Mouse (Mus musculus) gastrocnemius, adult 8-10 months (tissue): Measurements from ENCODE around the gene Mcl1. TPM values are rescaled to one million over a fixed set of nuclear protein-coding genes. Genes with fewer than 3 reads are reported as not detected.
A peak's percentile ranks its signal among the peaks of the same experiment; 100 is the strongest.
"Not testable (repeated sequence)": the region's sequence is repeated elsewhere in the genome, so short reads cannot be mapped to it uniquely, and the experiment has no call there.

Source experiments
- DNase-seq, 2 experiments: peaks; one replicate each; pipeline ENCODE4 v3.0.0; 2022; ENCODE audit warnings: low spot score in 2 of 2
- total RNA-seq, 4 experiments: library from RNA; stranded (reverse); gene quantifications; 2 replicates each; pipeline ENCODE4 v1.2.4; 2022

Gene Mcl1
- total RNA-seq, 4 experiments from 2014 or later, result 95.7 to 113 (median 106) TPM

DNA sequence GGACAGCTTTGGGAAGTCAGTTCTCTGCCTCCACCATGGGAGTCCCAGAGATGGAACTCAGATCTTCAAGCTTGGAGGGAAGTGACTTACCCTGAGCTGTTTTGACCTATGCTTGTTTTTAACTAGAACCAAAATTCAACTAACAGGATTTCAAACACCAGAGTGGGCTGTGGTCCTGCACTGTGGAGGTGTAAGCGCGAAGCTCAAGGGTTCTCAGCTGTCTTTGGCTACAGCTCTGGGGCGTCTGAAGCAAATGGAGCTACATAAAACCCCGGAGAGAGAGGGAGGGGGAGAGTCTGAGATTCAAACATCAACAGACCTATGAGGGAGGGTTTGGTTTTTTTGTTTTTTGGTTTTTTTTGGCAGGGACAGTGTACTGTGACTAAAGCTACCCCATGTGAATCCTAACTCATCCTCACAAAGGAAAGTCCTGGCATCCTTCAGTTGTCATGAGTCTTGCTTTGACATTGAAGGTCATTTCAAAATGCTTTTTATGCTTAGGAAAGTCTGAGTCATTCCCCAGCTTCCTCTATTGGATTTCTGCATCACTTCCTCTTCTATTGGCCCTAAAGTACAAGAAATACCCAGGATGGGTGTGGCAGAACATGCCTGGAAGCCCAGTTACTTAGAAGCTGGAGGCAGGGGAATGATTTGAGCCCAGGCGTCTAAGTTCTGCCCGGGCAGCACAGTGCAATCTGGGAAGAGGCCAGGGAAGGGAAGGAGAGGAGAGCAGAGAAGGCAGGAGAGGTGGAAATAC lies 8.1 kb upstream of the Mcl1 start:
- DNase-seq, result peak in 1 of 2 experiments; percentile 46

DNA sequence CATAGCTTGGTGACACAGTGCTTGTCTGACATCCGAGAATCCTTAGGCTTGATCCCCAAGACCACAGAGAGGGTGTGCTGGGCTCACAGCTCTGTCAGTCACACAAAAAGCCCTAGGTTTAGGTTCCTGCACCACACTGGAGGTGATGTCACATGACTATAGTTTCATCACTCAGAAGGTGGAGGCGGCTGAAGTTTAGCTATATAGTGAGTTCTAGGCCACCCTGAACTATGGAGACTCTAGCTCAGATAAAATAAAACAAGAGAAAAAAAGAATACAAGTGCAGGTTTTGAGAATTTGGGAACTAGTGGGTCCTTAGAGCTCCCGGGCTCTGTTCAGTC lies 7.6 kb upstream of the Mcl1 start:
- no peak for DNase-seq

DNA sequence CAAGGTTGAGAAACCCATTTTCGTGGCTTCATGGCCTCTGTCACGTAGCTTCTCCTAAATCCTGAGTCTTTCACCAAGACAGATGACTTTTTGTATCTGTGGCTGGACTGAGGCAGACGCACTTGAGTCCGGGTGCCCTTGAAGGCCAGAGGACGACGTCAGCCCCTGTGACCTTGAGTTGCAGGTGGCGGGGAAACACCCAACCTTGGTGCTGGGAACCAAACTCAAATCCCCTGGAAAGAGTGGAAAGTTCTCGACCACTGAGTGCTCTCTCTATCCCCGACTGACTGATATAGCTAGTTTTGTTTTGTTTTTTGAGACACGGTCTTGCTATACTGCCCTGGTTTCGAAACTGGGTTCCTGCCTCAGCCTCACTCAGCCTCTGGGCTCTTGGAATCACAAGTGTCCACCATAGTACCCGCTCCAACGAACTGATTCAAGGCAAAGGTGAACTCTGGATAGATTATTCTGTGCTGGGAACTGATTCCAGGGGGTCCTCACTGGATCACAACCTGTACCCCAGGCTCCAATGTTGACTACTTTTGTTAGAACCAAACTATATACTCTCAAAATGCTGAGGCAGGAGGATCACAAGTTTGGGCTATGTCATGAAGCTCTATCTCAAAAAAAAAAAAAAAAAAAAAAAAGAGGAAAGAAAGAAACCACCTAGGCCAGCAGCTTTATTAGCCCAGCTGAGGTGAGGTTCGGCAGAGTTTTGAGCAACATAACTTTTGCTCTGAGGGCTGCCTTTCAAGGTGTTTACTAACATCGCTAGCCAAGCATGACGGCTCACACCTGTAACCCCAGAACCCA lies 7.0 kb upstream of the Mcl1 start:
- DNase-seq, result no peak

DNA sequence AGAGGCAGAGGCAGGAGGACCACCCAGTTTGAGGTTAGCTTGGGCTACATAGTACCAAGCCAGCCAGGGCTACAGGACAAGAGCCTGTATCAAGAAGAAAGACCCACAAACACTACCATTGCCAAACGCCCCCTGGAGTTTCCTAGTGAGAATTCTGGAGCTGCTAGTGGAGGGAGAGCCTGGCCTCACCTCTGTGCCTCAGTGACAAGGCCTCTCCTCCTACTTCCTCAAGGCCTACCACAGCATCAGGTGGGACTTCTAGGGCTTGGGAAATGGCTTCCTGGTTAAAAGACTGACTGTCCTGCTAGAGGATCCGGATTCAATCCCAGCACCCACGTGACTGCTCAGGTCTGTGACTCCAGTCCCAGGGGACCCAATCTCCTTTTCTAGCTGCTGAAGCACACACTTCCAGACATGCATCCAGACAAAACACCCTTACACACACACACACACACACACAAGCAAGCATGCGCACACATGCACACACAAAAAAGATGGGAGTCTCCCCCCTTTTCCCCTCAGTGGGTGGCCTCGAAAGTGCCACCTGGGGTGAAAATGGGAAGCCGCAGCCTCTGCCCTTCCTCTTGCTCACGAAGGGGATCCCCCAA lies 6.3 kb upstream of the Mcl1 start:
- DNase-seq, result no peak

DNA sequence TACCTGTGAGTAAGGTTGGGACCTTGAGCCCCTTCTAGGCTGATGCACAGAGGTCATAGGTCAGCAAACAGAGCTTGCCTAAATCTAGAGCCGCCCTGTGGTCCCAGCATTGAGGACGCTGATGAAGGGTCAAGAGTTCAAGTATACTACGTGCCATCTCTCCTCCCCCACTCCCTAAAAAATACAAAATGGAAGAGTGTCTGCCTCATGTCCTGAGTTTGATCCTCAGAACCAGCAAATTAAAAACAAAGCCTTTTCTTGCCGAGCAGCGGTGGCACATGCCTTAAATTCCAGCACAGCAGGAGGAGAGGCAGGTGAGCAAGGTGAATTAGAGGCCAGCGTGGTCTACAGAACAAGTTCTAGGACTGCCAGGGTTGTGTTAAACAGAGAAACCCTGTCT lies 5.7 kb upstream of the Mcl1 start:
- DNase-seq, result no peak

DNA sequence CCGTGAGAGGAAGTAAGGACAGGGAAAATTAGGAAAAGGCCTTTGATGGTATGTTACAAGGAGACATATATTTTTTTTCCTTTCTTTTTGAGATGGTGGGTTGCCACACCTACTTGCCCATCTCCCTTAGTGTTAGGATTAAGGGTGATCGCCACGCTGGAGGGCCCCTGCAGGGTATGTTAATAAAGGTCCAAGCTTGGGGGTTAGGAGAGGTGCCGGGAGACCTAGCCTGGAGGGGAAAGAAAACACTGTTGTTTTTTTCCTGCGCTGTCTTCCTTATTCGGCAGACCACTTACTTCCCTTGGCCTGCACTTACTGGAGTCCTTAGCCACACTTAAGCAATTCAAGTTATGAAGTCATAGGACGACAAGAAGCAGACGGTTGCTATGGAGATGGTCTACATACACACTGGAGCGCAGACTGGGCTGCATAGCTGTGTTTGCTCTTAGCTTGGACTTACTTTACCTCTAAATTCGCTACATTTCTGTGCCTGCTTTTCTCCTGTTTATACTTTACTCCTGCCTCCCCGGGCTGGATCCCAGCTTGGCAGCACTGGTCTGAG lies 5.0 kb upstream of the Mcl1 start:
- no peak for DNase-seq

DNA sequence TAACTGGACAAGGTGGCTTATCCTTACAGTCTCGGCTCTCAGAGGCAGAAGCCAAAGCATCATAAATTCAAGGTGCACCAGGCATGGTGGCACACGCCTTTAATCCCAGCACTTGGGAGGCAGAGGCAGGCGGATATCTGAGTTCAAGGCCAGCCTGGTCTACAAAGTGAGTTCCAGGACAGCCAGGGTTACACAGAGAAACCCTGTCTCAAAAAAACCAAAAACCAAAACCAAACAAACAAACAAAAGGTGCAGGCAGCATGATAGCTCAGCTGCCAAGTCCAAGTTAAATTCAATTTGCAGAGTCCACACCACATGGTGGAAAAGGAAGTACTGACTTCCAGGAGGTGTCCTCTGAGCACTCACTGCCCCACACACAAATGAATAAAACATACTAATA lies 4.2 kb upstream of the Mcl1 start:
- not testable (repeated sequence) for DNase-seq

DNA sequence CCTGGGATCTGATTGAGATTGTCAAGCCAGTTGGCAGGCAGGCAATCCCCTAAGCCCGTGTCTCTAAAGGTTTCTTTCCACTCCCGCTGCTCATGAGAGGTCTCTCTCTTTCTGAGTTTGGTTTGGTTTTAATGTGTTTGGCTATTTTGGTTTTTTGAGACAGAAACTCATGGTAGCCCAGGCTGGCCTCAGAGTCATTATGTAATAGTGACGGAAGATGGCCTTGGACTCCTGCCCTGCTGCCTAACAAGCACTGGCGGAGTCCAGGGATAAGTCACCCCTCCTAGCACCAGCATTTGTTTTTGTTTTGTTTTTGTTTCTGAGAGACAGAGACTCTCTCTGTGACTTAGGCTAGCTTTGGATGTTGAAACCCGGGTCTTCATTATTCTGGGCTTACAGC lies 3.2 kb upstream of the Mcl1 start:
- DNase-seq, result no peak

DNA sequence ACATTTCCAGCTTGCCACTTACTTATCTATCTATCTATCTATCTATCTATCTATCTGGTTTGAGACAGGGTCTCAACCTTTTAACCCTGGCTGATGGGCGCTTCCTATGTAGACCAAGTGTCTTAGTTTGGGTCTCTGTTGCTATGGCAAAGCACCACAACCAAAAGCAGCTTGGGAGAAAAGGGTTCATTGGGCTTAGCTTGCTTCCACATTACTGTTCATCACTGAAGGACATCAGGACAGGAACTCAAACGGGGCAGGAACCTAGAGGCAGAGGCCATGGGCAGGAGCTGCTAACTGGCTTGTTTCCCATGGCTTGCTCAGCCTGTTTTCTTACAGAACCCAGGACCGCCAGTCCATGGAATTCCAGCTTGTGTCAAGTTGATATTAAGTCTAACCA lies 1.5 kb upstream of the Mcl1 start:
- no peak for DNase-seq

DNA sequence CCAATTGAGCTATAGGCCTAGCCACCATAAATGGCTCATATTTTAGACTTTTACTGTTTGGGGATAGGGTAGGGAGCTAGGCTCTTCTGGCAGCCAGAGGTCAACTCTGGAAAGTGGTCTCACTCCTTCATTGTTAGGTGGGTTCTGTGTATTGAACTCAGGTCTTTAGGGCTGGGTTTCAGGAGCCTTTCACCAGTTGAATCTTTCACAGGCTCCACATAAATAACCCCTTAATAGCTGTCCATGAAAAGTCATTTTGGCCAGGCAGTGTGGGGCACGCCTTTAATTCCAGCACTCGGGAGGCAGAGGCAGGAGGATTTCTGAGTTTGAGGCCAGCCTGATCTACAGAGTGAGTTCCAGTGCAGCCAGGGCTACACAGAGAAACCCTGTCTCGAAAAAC lies 877 bp upstream of the Mcl1 start:
- no peak for DNase-seq

DNA sequence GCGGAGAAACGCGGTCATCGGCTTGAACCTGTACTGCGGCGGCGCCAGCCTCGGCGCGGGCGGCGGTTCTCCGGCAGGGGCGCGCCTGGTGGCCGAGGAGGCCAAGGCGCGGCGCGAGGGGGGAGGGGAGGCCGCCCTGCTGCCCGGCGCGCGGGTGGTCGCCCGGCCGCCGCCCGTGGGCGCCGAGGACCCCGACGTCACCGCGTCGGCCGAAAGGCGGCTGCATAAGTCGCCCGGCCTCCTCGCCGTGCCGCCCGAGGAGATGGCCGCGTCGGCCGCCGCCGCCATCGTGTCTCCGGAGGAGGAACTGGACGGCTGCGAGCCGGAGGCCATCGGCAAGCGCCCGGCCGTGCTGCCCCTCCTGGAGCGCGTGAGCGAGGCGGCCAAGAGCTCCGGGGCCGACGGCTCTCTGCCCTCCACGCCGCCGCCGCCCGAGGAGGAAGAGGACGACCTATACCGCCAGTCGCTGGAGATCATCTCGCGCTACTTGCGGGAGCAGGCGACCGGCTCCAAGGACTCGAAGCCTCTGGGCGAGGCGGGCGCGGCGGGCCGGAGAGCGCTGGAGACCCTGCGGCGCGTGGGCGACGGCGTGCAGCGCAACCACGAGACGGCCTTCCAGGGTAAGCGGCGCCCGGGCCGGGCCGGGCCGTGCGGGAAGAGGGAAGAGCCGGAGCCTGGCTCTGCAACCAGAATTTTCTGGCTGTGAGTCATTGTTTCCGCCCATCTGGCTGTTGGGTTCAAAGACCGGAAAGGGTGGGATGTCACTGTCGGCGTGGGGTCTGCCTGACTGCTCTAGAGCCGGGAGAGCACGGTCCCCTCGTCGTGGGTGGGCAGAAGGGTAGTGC lies 502 bp downstream of the Mcl1 start:
- DNase-seq, result peak; percentile 65 to 66

DNA sequence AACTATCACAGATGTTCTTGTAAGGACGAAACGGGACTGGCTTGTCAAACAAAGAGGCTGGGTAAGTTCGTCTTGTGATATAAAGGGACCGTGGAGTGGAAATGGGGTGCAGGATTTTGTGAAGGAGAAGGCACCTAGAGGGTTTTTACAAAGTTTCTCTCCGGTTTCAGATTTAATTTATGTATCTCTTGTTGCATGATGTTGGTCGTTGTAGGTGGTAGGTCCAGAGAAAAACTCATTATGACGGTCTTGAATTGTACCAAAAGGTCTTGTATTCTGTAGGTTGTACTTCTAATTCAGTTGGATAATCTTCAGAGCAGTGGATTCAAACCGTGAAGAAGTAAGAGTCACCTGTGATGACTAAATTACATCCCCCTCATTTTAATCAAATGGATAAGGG lies 1.4 kb downstream of the Mcl1 start:
- DNase-seq, result no peak

DNA sequence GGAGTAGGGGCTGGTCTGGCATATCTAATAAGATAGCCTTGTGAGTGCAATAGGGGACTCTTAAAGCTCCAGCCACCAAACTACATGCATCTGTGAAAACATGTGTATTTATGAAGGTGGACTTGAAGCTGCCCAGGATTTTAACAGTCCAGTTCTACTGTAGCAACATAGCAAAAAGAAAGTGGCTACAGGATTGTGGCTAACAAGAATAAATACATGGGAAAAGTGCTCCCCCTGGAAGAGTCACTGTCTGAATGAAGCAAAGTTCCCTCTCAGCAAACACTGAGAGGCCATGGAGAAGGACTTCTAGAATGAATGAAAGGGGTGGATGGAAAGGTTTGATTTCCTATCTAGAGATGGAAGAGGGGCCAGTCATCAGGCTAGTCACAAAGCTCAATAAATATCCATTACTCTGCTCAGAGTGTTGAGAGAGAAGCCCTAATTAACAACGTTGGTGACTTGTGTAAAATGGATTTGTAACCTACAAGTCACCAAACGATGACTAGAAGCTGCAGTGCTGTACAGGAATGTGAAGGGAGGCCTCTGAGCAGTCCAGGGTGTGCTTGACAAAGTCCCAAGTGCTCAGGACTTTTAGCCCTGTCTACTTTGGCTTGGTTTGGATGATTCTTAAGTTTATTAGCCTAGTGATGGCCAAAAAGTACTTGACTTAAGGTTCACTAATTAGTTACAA lies 2.3 kb downstream of the Mcl1 start:
- DNase-seq, result no peak

DNA sequence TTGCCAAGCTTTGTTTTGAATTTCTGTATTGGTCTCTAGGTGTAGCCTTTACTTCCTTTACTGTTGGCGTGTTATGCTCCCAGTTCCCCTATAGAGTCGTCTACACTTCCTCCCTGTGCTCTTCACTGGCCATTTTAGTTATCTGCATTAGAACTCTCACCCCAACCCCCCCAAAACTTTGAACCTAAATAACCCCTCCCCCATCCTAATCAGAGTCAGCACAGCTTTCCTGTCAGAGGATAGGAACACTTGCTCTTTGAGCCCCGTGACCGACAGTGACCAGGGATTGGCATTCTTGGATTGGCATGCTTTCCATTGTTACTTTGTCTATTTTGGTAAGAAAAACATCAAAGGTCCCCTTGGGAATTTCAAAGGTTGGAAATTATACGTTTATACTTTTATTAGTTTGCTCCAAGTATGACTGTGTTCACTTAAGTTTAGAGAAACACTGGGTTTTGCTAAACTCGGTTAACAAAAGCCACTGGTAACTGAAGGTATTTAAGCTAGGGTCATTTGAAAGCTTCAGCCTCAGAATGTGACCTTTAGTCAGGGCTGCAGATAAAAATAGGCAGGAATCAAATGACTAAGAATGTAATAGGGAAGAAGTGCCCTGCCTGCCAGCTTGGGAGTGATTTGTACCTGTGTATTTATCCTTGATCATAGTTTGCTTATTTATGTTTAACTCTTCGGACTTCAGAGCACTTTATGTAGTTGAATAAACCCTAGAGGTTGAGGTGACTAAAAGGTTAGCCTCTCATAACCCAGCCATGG lies 3.5 kb downstream of the Mcl1 start:
- no peak for DNase-seq

DNA sequence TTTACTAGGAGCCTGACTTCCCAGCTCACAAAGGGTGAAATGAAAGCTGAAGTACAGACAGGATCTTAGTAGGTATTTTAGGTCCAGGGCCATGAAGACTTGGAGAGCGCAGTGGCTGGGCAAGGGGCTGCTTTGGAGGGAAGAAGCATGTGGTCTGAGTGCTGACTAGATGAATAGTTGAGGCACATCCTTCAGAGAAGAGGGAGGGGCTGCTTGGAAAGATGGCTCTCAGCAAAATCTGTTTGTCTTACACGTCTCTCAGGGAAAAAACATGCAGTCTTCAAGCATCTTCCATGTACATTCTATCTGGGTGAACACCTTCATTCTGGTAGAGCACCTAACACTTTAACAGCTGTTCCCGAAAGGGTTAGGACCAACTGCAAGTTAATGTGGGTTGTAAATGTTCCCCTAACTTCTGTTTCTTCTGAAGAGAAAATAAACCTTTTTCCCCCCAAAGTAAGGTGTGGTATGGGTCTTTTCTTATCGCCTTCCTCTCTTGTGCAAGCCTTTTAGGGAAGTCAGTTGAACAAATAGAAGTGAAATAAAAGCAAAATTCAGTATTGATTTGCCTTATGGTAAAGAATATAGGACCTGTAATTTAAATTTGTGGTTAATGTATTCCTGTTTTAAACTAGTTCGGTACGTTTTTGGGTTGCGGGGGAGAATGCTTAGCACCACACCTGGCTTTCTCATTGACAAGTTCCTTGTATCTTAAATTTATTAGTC lies 4.3 kb downstream of the Mcl1 start:
- no peak for DNase-seq

DNA sequence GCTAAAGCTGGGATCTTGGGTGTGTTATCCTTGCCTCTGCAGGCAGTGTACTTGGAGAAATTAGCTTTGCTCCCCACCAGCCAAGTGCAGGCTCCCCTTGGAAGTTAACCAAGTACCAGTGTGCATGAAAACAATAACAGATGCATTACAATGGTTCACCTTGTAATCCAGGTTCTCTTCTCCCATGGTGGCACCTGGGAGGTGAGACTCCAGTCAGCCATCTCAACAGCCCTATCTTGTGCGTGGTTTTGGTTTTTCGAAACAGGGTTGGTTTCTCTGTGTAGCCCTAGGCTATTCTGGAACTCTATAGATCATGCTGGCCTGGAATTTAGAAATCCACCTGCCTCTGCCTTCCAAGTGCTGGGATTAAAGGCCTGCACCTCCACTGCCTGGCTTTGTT lies 4.9 kb downstream of the Mcl1 start:
- no peak for DNase-seq

DNA sequence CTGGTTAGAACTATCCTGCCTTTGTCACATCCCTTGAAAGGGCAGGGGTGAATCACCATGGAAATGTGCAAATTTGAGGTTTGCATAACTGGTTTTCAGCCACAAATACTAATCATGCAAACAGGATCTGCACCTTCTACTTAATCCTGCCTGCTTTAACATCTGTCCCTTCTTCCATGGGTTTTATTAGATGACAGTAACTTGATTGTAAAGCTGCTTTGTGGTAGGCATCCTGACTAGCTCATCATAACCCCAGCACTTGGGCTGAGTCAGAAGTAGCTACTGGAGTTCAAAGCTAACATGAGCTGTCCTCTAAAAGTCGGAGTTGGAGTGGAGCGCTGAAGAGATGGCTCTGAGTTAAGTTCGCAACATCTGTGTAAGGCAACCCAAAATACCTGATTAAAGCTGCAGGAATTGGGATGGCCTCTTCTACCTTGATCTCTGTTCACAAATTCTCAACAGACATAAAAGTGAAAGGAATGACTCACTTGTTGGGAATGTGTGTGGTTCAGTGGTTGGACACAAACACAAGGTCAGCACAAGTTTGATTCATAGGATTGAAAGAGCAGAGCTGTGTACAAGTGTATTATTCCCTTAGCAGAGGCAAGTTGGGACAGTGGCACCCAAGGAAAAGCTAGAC lies 5.5 kb downstream of the Mcl1 start:
- DNase-seq, result no peak

DNA sequence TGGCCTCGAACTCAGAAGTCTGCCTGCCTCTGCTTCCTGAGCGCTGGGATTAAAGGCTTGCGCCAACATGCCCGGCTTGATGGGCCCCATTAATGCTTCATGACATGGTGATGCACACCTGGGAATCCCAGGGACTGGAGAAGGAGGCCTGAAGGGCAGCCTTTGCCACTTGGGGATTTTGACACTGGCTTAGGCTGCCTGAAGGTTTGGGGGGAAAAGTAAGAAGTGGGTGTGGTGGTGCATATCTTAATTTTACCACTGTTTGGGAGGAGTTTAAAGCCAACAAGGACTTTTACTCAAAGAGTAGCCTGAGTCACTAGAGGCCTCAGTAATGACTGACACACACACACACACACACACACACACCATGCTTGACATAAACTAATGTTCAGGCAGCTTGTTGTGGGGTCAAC lies 6.4 kb downstream of the Mcl1 start:
- no peak for DNase-seq
